ENCODE assay signal across 29 mouse cellular contexts in the genomic region with DNA sequence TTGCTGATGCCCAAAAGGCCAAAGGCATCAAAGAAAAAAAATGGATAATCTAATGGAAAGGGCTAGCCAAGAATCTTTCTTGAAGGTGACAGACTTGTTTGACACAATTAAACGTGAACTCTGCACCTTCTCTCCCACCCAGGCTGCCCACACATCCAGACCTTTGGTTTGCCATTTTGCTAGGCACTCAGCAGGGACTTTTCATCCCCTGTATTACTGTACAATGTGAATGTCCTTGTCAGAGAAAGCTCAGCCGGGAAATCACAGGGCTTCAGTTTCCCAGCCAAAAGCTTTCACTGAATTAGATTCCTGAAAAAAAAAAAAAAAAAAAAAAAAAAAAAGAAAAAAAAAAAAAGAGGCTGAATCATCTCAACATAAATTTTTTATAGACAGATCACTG. TPM values are rescaled to one million over a fixed set of nuclear protein-coding genes. Genes with fewer than 3 reads are reported as not detected.
DNase-seq lines count a peak whose midpoint lies in the region; ATAC-seq lines count a peak whose summit lies in the region.
"Had no signal": no experiment of that assay in that cellular context is flagged by ENCODE, and none has a peak within 500 bp of the region (broad histone marks: within the 10 kb centered on the region; RNA-seq: fewer than 3 reads in every experiment).

No protein-coding gene starts in this region.

- 0 out of 2 replicates have a peak, but pooled peaks have one; percentile 38 for ATAC-seq in forebrain, embryonic 15.5 days (replicated peaks)
- no peak for ATAC-seq in forebrain, embryonic 12.5 days (ENCODE audit: low FRiP score)
- ATAC-seq in midbrain, embryonic 14.5 days (ENCODE audit: low FRiP score, low TSS enrichment), result no peak
- no peak for ATAC-seq in midbrain, embryonic 16.5 days
- peak; percentile 41 for ATAC-seq in forebrain, embryonic 16.5 days
- ATAC-seq: activated CD4-positive, CD25-positive, alpha-beta regulatory T cell, adult 4 months; CD4-positive, CD25-positive, alpha-beta regulatory T cell, adult 4 months; intestine, postnatal 0 days had no signal

- no peak overlapping the region for H3K27ac ChIP-seq in forebrain, embryonic 15.5 days (replicated peaks)
- no peak overlapping the region for H3K27ac ChIP-seq in forebrain, embryonic 12.5 days
- H3K27ac ChIP-seq in midbrain, embryonic 14.5 days (replicated peaks; ENCODE audit: low read depth, low read length), result no peak overlapping the region
- no peak overlapping the region; the same call in 1 of the 2 replicates for H3K27ac ChIP-seq in midbrain, embryonic 16.5 days (ENCODE audit: low read length)
- no peak overlapping the region for H3K27ac ChIP-seq in forebrain, embryonic 16.5 days (ENCODE audit: low read length)
- H3K27ac ChIP-seq: embryonic facial prominence, embryonic 12.5 days; embryonic facial prominence, embryonic 15.5 days; hindbrain, embryonic 10.5 days; hindbrain, embryonic 14.5 days had no signal

- H3K36me3 ChIP-seq in forebrain, embryonic 15.5 days, result no peaks in the 10 kb centered on the region
- 0 out of 2 replicates have a peak, but pooled peaks cover 6% of the 10 kb centered on the region for H3K36me3 ChIP-seq in forebrain, embryonic 12.5 days (replicated peaks)
- no peaks in the 10 kb centered on the region for H3K36me3 ChIP-seq in midbrain, embryonic 14.5 days (ENCODE audit: control insufficient read depth, insufficient read depth, low read length)
- no peaks in the 10 kb centered on the region for H3K36me3 ChIP-seq in midbrain, embryonic 16.5 days (ENCODE audit: control insufficient read depth, insufficient read depth, low read length)
- no peaks in the 10 kb centered on the region for H3K36me3 ChIP-seq in forebrain, embryonic 16.5 days (ENCODE audit: control insufficient read depth, insufficient read depth)
- H3K36me3 ChIP-seq: embryonic facial prominence, embryonic 12.5 days; embryonic facial prominence, embryonic 15.5 days had no signal

- H3K4me2 ChIP-seq in forebrain, embryonic 15.5 days (replicated peaks), result no peak overlapping the region
- no peak overlapping the region for H3K4me2 ChIP-seq in forebrain, embryonic 12.5 days
- no peak overlapping the region for H3K4me2 ChIP-seq in midbrain, embryonic 14.5 days (ENCODE audit: low read length)
- H3K4me2 ChIP-seq in midbrain, embryonic 16.5 days (ENCODE audit: low read length), result no peak overlapping the region
- no peak overlapping the region for H3K4me2 ChIP-seq in forebrain, embryonic 16.5 days (ENCODE audit: low read length)
- H3K4me2 ChIP-seq: embryonic facial prominence, embryonic 12.5 days; embryonic facial prominence, embryonic 15.5 days; heart, embryonic 11.5 days; hindbrain, embryonic 14.5 days had no signal

- intact Hi-C loops in heart, postnatal 10 days (cut with DNase I), result loop anchor here (5.0 to 10.0 kb wide), 2 partner anchors 570 to 943 kb away; no protein-coding TSS in a partner anchor

- H3K9ac ChIP-seq in forebrain, embryonic 15.5 days (replicated peaks), result no peak overlapping the region
- no peak overlapping the region for H3K9ac ChIP-seq in forebrain, embryonic 12.5 days
- H3K9ac ChIP-seq in midbrain, embryonic 14.5 days (replicated peaks; ENCODE audit: low read length), result no peak overlapping the region
- H3K9ac ChIP-seq in midbrain, embryonic 16.5 days (ENCODE audit: low read depth, low read length), result no peak overlapping the region
- H3K9ac ChIP-seq in forebrain, embryonic 16.5 days (replicated peaks; ENCODE audit: low read depth, low read length), result no peak overlapping the region
- H3K9ac ChIP-seq: embryonic facial prominence, embryonic 12.5 days; embryonic facial prominence, embryonic 15.5 days; hindbrain, embryonic 14.5 days had no signal

- 18% methylated on average over 2 of the region's 2 CpGs for WGBS in forebrain, embryonic 15.5 days
- 53% methylated on average over 2 of the region's 2 CpGs for WGBS in forebrain, embryonic 12.5 days
- WGBS in midbrain, embryonic 14.5 days, result 38% methylated on average over 2 of the region's 2 CpGs
- 30% methylated on average over 2 of the region's 2 CpGs for WGBS in midbrain, embryonic 16.5 days
- 20% methylated on average over 2 of the region's 2 CpGs for WGBS in forebrain, embryonic 16.5 days

- peaks cover 29% of the 10 kb centered on the region for H3K4me1 ChIP-seq in forebrain, embryonic 15.5 days
- no peaks in the 10 kb centered on the region for H3K4me1 ChIP-seq in forebrain, embryonic 12.5 days
- no peaks in the 10 kb centered on the region for H3K4me1 ChIP-seq in midbrain, embryonic 14.5 days (ENCODE audit: control insufficient read depth, insufficient read depth, low read length)
- H3K4me1 ChIP-seq in midbrain, embryonic 16.5 days (ENCODE audit: control insufficient read depth, insufficient read depth, low read length), result peaks cover 7% of the 10 kb centered on the region; the same call in 1 of the 2 replicates
- H3K4me1 ChIP-seq in forebrain, embryonic 16.5 days (replicated peaks; ENCODE audit: control insufficient read depth, insufficient read depth, low read length), result peaks cover 12% of the 10 kb centered on the region; the same call in 1 of the 2 replicates
- H3K4me1 ChIP-seq: embryonic facial prominence, embryonic 12.5 days; embryonic facial prominence, embryonic 15.5 days; hindbrain, embryonic 10.5 days had no signal

- H3K4me3 ChIP-seq in forebrain, embryonic 15.5 days, result no peak overlapping the region
- no peak overlapping the region for H3K4me3 ChIP-seq in forebrain, embryonic 12.5 days (replicated peaks)
- no peak overlapping the region for H3K4me3 ChIP-seq in midbrain, embryonic 14.5 days (replicated peaks; ENCODE audit: low read depth, low read length)
- H3K4me3 ChIP-seq in midbrain, embryonic 16.5 days (ENCODE audit: low read depth, low read length), result no peak overlapping the region
- no peak overlapping the region for H3K4me3 ChIP-seq in forebrain, embryonic 16.5 days (replicated peaks; ENCODE audit: low read length)
- H3K4me3 ChIP-seq: embryonic facial prominence, embryonic 12.5 days; embryonic facial prominence, embryonic 15.5 days; hindbrain, embryonic 10.5 days had no signal

- peak; percentile 31 for DNase-seq in midbrain, embryonic 14.5 days
- DNase-seq in brain, adult 2 months (ENCODE audit: low read depth, low spot score), result peak; percentile 26
- no peak for DNase-seq in heart, postnatal 10 days
- DNase-seq in right cerebral cortex, adult 18-20 months, result no peak
- DNase-seq: adrenal gland, adult 8-10 months; adrenal gland, postnatal 25 days; cerebellum, adult 11 months; cerebellum, adult 2 months; cerebellum, adult 9-11 months; cerebellum, postnatal 25 days; gastrocnemius, postnatal 10 days; gastrocnemius, postnatal 36 days; heart, adult 11 months; heart, postnatal 36 days had no signal

- no peaks in the 10 kb centered on the region for H3K27me3 ChIP-seq in forebrain, embryonic 15.5 days
- H3K27me3 ChIP-seq in forebrain, embryonic 12.5 days, result no peaks in the 10 kb centered on the region
- no peaks in the 10 kb centered on the region for H3K27me3 ChIP-seq in midbrain, embryonic 14.5 days (ENCODE audit: control insufficient read depth, insufficient read depth, low read length)
- H3K27me3 ChIP-seq in midbrain, embryonic 16.5 days (ENCODE audit: control insufficient read depth, insufficient read depth, low read depth, low read length), result no peaks in the 10 kb centered on the region
- no peaks in the 10 kb centered on the region for H3K27me3 ChIP-seq in forebrain, embryonic 16.5 days (replicated peaks; ENCODE audit: control insufficient read depth, insufficient read depth, low read length)
- H3K27me3 ChIP-seq: embryonic facial prominence, embryonic 12.5 days; embryonic facial prominence, embryonic 15.5 days had no signal

- no peaks in the 10 kb centered on the region for H3K9me3 ChIP-seq in forebrain, embryonic 15.5 days
- no peaks in the 10 kb centered on the region for H3K9me3 ChIP-seq in forebrain, embryonic 12.5 days
- H3K9me3 ChIP-seq in midbrain, embryonic 14.5 days (ENCODE audit: control insufficient read depth, low read length), result no peaks in the 10 kb centered on the region
- H3K9me3 ChIP-seq in midbrain, embryonic 16.5 days (replicated peaks; ENCODE audit: control insufficient read depth, low read length, poor library complexity, severe bottlenecking), result no peaks in the 10 kb centered on the region
- H3K9me3 ChIP-seq in forebrain, embryonic 16.5 days (ENCODE audit: control insufficient read depth, low read length), result no peaks in the 10 kb centered on the region
- H3K9me3 ChIP-seq: embryonic facial prominence, embryonic 12.5 days; embryonic facial prominence, embryonic 15.5 days; hindbrain, embryonic 10.5 days had no signal

RNA-seq across cellular contexts. Expression of gene Plch1, which starts 34.2 kb away (rescaled TPM):
- 6.1 and 6.4 TPM in 2 replicates for polyA plus RNA-seq in forebrain, embryonic 15.5 days (2015; fragmentation: Nextera tagmentation; extraction: Ambion mirVana)
- polyA plus RNA-seq in forebrain, embryonic 12.5 days (2016; fragmentation: Nextera tagmentation; extraction: Ambion mirVana), result 25.0 and 26.0 TPM in 2 replicates
- 13.9 and 23.3 TPM in 2 replicates for polyA plus RNA-seq in midbrain, embryonic 14.5 days (2014; fragmentation: Nextera tagmentation; extraction: Ambion mirVana)
- 11.8 and 11.9 TPM in 2 replicates for polyA plus RNA-seq in midbrain, embryonic 16.5 days (2015; fragmentation: Nextera tagmentation; extraction: Ambion mirVana)
- polyA plus RNA-seq in forebrain, embryonic 16.5 days (2015; fragmentation: Nextera tagmentation; extraction: Ambion mirVana), result 5.6 and 6.1 TPM in 2 replicates
- total RNA-seq in heart, postnatal 10 days (2021), result under 1 TPM in 1 of 2 experiments, not detected in 1; 0.55 TPM
- total RNA-seq: adrenal gland, postnatal 25 days; common myeloid progenitor, adult 5-6 weeks; gastrocnemius, adult 18-20 months; gastrocnemius, postnatal 36 days had no signal
- polyA plus RNA-seq: activated CD4-positive, CD25-positive, alpha-beta regulatory T cell, adult 4 months; C2C12; CD4-positive, CD25-positive, alpha-beta regulatory T cell, adult 4 months had no signal

Comparison
In these comparisons a context has a peak if more than half of its experiments do, and no peak if none do; other contexts are left out.
1. ATAC-seq: peak in forebrain, embryonic 15.5 days (single experiment) and forebrain, embryonic 16.5 days (single experiment); none in forebrain, embryonic 12.5 days (single experiment), midbrain, embryonic 14.5 days (single experiment) and midbrain, embryonic 16.5 days (single experiment).
2. DNase-seq: peak in midbrain, embryonic 14.5 days (single experiment) and brain, adult 2 months (single experiment); none in heart, postnatal 10 days (0 of 2) and right cerebral cortex, adult 18-20 months (single experiment).